Comparison of ENCODE assay signal across 22 mouse cellular contexts in genomic region chr9:72915728-72916127, GRCm38 (mm10). TPM values are rescaled to one million over a fixed set of nuclear protein-coding genes. Genes with fewer than 3 reads are reported as not detected.
"Had no signal": no experiment of that assay in that cellular context is flagged by ENCODE, and none has a peak within 500 bp of the region (broad histone marks: within the 10 kb centered on the region; RNA-seq: fewer than 3 reads in every experiment).

No protein-coding gene starts in this region.

- ATAC-seq: midbrain, embryonic 15.5 days had no signal

- H3K4me1 ChIP-seq: limb, embryonic 10.5 days; liver, embryonic 15.5 days; midbrain, embryonic 10.5 days; midbrain, embryonic 15.5 days had no signal

- H3K9me3 ChIP-seq: limb, embryonic 10.5 days; liver, embryonic 15.5 days; midbrain, embryonic 10.5 days; midbrain, embryonic 15.5 days had no signal

- H3K9ac ChIP-seq: liver, embryonic 15.5 days; midbrain, embryonic 15.5 days had no signal

- H3K27me3 ChIP-seq: liver, embryonic 15.5 days; midbrain, embryonic 15.5 days had no signal

- H3K36me3 ChIP-seq: liver, embryonic 15.5 days; midbrain, embryonic 15.5 days had no signal

- H3K27ac ChIP-seq: left cerebral cortex, adult 2 months; limb, embryonic 10.5 days; liver, embryonic 15.5 days; midbrain, embryonic 10.5 days; midbrain, embryonic 15.5 days had no signal

- H3K4me2 ChIP-seq: liver, embryonic 11.5 days; liver, embryonic 15.5 days; midbrain, embryonic 15.5 days had no signal

- H3K4me3 ChIP-seq: left cerebral cortex, adult 2 months; limb, embryonic 10.5 days; liver, embryonic 15.5 days; midbrain, embryonic 10.5 days; midbrain, embryonic 15.5 days had no signal

- DNase-seq: kidney, adult 11 months; kidney, adult 9 months; kidney, postnatal 10 days; lung, postnatal 36 days; right cerebral cortex, postnatal 14 days; thymus, adult 18-20 months; thymus, postnatal 36 days had no signal

RNA-seq across cellular contexts. Expression of gene Pygo1, which starts 9.7 kb away (rescaled TPM):
- total RNA-seq: megakaryocyte, adult 5-6 weeks had no signal

RNA-seq across cellular contexts. Expression of gene Gm44503, which starts 42.9 kb away (rescaled TPM):
- total RNA-seq: layer of hippocampus, adult 8-10 months; layer of hippocampus, postnatal 14 days; left cerebral cortex, adult 2 months; megakaryocyte, adult 5-6 weeks had no signal
- polyA plus RNA-seq: large intestine, adult 2 months; limb, embryonic 10.5 days; limb, embryonic 14.5 days; liver, embryonic 11.5 days; liver, embryonic 15.5 days; lung, embryonic 16.5 days; midbrain, embryonic 10.5 days; midbrain, embryonic 15.5 days; neural tube, embryonic 14.5 days; spleen, adult 2 months; stomach, embryonic 16.5 days had no signal
